In genomic region chr6:17629756-17630155, GRCm38 (mm10) we compare ENCODE assay signal across 11 mouse cellular contexts. TPM values are rescaled to one million over a fixed set of nuclear protein-coding genes. Genes with fewer than 3 reads are reported as not detected.
A peak's percentile ranks its signal among the peaks of the same experiment; 100 is the strongest.
DNase-seq lines count a peak whose midpoint lies in the region; ATAC-seq and TF ChIP-seq lines count a peak whose summit lies in the region.
"Had no signal": no experiment of that assay in that cellular context is flagged by ENCODE, and none has a peak within 500 bp of the region (broad histone marks: within the 10 kb centered on the region; RNA-seq: fewer than 3 reads in every experiment).

No protein-coding gene starts in this region.

- H3K27ac ChIP-seq in ES-Bruce4 (ENCODE audit: insufficient read depth, low read length) = peak overlapping the region; percentile 51; the same call in 1 of the 2 replicates
- H3K27ac ChIP-seq in neural tube, embryonic 15.5 days (replicated peaks) = no peak overlapping the region
- H3K27ac ChIP-seq: forebrain, embryonic 13.5 days; limb, embryonic 13.5 days had no signal

- TF ChIP-seq EP300 in ES-Bruce4 (IDR thresholded peaks at IDR 0.05; ENCODE audit: insufficient read depth, low read depth, low read length) = no peak

- DNase-seq in A20 (ENCODE audit: low read depth, low spot score) = peak; percentile 29
- no peak for DNase-seq in cerebellum, postnatal 4 days (ENCODE audit: low spot score in 2 of 2)
- DNase-seq in adrenal gland, postnatal 25 days = no peak
- DNase-seq: adrenal gland, postnatal 14 days; thymus, postnatal 4 days had no signal

- no peaks in the 10 kb centered on the region for H3K36me3 ChIP-seq in ES-Bruce4 (ENCODE audit: control insufficient read depth, insufficient read depth, low read length, poor library complexity, severe bottlenecking)
- H3K36me3 ChIP-seq in neural tube, embryonic 15.5 days = no peaks in the 10 kb centered on the region
- H3K36me3 ChIP-seq: limb, embryonic 13.5 days had no signal

- H3K4me1 ChIP-seq in ES-Bruce4 (ENCODE audit: control insufficient read depth, insufficient read depth, low read length) = peaks cover 5% of the 10 kb centered on the region
- no peaks in the 10 kb centered on the region for H3K4me1 ChIP-seq in neural tube, embryonic 15.5 days
- H3K4me1 ChIP-seq: limb, embryonic 13.5 days had no signal

- H3K9me3 ChIP-seq in ES-Bruce4 (replicated peaks; ENCODE audit: control insufficient read depth, insufficient read depth, low read length, poor library complexity, severe bottlenecking) = no peaks in the 10 kb centered on the region
- H3K9me3 ChIP-seq in neural tube, embryonic 15.5 days (replicated peaks) = no peaks in the 10 kb centered on the region
- H3K9me3 ChIP-seq: forebrain, embryonic 13.5 days; limb, embryonic 13.5 days had no signal

- 74% methylated on average over 5 of the region's 5 CpGs for WGBS in neural tube, embryonic 15.5 days

- H3K9ac ChIP-seq in ES-Bruce4 (ENCODE audit: low read depth, poor library complexity, severe bottlenecking) = no peak overlapping the region
- H3K9ac ChIP-seq in neural tube, embryonic 15.5 days (replicated peaks) = no peak overlapping the region
- H3K9ac ChIP-seq: forebrain, embryonic 13.5 days; limb, embryonic 13.5 days had no signal

- H3K4me2 ChIP-seq in neural tube, embryonic 15.5 days = no peak overlapping the region
- H3K4me2 ChIP-seq: forebrain, embryonic 13.5 days; limb, embryonic 13.5 days had no signal

- ATAC-seq in erythroblast, adult 5-6 weeks (replicated peaks; ENCODE audit: low FRiP score, poor library complexity, severe bottlenecking) = 0 out of 2 replicates have a peak, but pooled peaks have one; percentile 43
- ATAC-seq in megakaryocyte-erythroid progenitor cell, adult 5-6 weeks (replicated peaks; ENCODE audit: low FRiP score, low TSS enrichment, poor library complexity, severe bottlenecking) = peak; percentile 59
- no peak for ATAC-seq in neural tube, embryonic 15.5 days (ENCODE audit: low FRiP score)
- ATAC-seq: forebrain, embryonic 13.5 days had no signal

- no peaks in the 10 kb centered on the region for H3K27me3 ChIP-seq in ES-Bruce4 (ENCODE audit: control insufficient read depth, insufficient read depth, low read length, poor library complexity, severe bottlenecking)
- H3K27me3 ChIP-seq in neural tube, embryonic 15.5 days (replicated peaks) = no peaks in the 10 kb centered on the region
- H3K27me3 ChIP-seq: forebrain, embryonic 13.5 days; limb, embryonic 13.5 days had no signal

- TF ChIP-seq CTCF in ES-Bruce4 (IDR thresholded peaks at IDR 0.05; ENCODE audit: low read depth, low read length) = no peak

- no peak for TF ChIP-seq POLR2A in ES-Bruce4 (IDR thresholded peaks at IDR 0.05; ENCODE audit: insufficient read depth, low read length)

- no peak overlapping the region for H3K4me3 ChIP-seq in ES-Bruce4 (ENCODE audit: low read depth, low read length)
- no peak overlapping the region for H3K4me3 ChIP-seq in neural tube, embryonic 15.5 days (replicated peaks)
- H3K4me3 ChIP-seq: forebrain, embryonic 13.5 days; limb, embryonic 13.5 days had no signal

RNA-seq across cellular contexts. Expression of gene Capza2, which starts 6.3 kb away (rescaled TPM):
- polyA plus RNA-seq in ES-Bruce4 (2011; ENCODE audit: insufficient read depth, insufficient read length, low read depth, missing spikeins) = 232 and 240 TPM in 2 replicates
- 84.5 and 87.1 TPM in 2 replicates for total RNA-seq in erythroblast, adult 5-6 weeks (2015; ENCODE audit: low replicate concordance)
- total RNA-seq in erythroblast, adult 5-6 weeks (2017; ENCODE audit: low replicate concordance) = 87.0 and 89.0 TPM in 2 replicates
- 75.8 and 85.8 TPM in 2 replicates for total RNA-seq in megakaryocyte-erythroid progenitor cell, adult 5-6 weeks (2014; fragmentation: Nextera tagmentation)
- 190 and 260 TPM in 2 replicates for total RNA-seq in megakaryocyte-erythroid progenitor cell, adult 5-6 weeks (2017)
- polyA plus RNA-seq in neural tube, embryonic 15.5 days (2015; fragmentation: Nextera tagmentation; extraction: Ambion mirVana) = 248 and 260 TPM in 2 replicates
- total RNA-seq in adrenal gland, postnatal 25 days (2021) = 156 and 163 TPM in 2 replicates
